Mouse (Mus musculus): ENCODE results near the gene Lmx1b. TPM values are rescaled to one million over a fixed set of nuclear protein-coding genes. Genes with fewer than 3 reads are reported as not detected.

The Lmx1b gene
- polyA plus RNA-seq, 1 experiment from 2014 or later: 0.85 TPM

GRCm38 (mm10) chr2:33631708-33632343 is 8.5 kb downstream of the Lmx1b start:
- Histone ChIP-seq H3K4me3 (peak overlapping the region; percentile 50), H3K4me1 (peaks cover 81% of the 10 kb centered on the region), H3K27me3 (replicated peaks; ENCODE audit: low read depth, poor library complexity, severe bottlenecking) (peaks cover 100% of the 10 kb centered on the region), H3K27ac (replicated peaks) (peak overlapping the region; percentile 59), H3K36me3 (replicated peaks) (no peaks in the 10 kb centered on the region), H3K9me3 (no peaks in the 10 kb centered on the region)
- WGBS: under 1% methylated on average over 31 of the region's 31 CpGs
- peak; percentile 75 for DNase-seq (ENCODE audit: low spot score)

DNA sequence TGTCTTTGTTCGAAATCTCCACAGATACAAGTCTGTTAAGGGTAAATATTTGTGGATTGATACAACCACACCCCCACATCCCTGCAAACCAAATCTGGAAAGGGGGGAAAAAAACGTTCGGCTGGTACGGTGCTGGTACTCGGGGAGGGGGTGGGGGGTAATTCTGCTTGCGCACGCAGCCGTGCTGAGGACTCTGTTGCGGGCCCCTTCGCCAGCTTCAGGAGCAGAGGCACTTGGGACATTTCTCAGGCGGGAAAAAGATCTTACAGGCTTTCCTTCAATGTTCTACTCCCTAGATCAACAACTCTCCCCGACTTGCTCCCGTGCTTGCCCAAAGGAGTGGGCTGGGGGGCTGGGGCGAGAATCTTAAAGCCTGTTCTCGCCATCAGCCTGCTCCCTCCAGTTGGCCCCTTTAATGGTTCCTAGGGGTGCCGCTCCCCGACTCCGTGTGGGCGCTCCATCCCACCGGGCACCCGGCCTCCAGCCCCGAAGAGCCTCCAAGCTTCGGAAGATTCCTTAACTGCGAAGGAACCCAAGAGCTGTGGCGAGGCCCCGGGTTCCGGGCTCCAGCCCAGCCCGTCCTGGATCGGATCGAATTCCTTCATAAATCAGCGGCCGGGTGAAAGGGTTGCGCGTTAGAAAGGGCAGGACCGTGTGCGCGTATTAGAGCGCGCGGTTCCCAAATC is 9.1 kb downstream of the Lmx1b start:
- Histone ChIP-seq H3K27ac (replicated peaks) (peak overlapping the region; percentile 59), H3K4me3 (peak overlapping the region; percentile 50), H3K36me3 (replicated peaks) (no peaks in the 10 kb centered on the region), H3K27me3 (replicated peaks; ENCODE audit: low read depth, poor library complexity, severe bottlenecking) (peaks cover 100% of the 10 kb centered on the region), H3K9me3 (no peaks in the 10 kb centered on the region), H3K4me1 (peaks cover 80% of the 10 kb centered on the region)
- under 1% methylated on average over 40 of the region's 40 CpGs for WGBS
- no peak for DNase-seq (ENCODE audit: low spot score)

DNA sequence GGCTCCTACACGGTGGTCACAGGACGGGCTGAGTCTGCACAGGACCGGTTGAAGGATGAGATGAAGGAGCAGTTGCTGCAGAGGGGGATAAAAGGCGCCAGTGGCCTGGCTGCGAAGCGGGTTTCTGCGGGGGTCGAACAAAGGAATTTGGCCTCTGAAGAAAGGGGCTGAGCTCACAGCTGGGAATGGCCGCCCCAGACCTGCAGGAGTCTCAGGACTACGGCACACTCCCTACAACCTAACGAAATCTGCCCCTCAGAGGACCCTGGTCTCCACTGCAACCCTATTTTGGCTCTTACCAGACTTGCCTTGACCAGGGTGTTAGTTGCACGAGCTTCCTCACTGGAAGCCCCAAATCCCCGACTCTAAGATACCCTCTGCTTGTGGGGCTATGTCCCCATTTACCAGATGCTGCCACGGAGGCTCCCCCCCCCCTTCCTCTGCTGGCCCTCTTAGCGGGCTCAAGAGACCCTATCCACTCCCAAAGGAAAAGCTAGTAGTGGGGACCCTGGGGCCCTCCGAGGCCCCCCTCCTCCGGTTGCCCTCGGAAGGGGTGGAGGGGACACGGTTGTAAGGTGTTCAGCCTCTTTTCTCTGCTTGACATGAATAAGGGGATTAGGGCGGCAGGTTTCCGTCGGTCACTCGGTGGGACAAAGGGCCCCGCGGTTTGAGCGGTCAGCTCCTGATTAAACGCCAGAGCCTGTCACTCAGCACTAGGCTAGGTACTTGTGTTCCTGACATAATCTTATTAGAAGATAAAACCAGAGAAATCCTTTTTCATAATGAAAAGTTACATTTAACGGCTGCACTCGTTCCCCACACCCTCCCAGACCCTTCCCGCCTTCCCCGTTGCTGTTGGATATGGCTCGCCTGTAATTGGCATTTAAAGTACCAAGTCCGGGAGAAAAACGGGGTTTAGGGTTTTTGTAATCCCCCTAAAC is 10.0 kb downstream of the Lmx1b start:
- peaks cover 100% of the 10 kb centered on the region for H3K27me3 ChIP-seq (replicated peaks; ENCODE audit: low read depth, poor library complexity, severe bottlenecking)
- peak overlapping the region; percentile 50 for H3K4me3 ChIP-seq
- peak overlapping the region; percentile 76 for H3K27ac ChIP-seq (replicated peaks)
- WGBS: 1% methylated on average over 34 of the region's 34 CpGs
- H3K4me1 ChIP-seq: peaks cover 83% of the 10 kb centered on the region
- no peaks in the 10 kb centered on the region for H3K9me3 ChIP-seq
- H3K36me3 ChIP-seq (replicated peaks): no peaks in the 10 kb centered on the region
- peak; percentile 67 for DNase-seq (ENCODE audit: low spot score)

DNA sequence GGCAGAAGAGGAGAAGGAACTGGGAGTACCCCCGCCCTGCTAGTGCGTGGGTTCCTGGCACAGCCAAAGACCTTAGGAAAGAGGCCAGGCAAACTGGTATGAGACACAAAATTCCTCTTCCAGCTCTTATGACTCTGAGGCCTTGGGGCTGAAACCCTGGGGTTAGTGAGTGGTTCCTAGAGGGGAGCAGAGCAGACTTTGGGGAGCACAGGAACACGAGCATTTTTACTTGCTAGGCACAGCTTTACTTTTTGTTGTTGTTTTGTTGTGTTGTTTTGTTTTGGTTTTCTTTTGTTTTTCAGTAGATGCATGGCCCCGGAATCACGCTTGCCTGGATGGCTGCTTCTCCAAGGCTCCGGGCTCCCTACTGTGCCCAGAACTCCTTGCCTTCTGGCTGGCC is 10.7 kb downstream of the Lmx1b start:
- DNase-seq (ENCODE audit: low spot score): peak; percentile 35
- peak overlapping the region; percentile 35; the same call in 1 of the 2 replicates for H3K4me3 ChIP-seq
- peak overlapping the region; percentile 76 for H3K27ac ChIP-seq (replicated peaks)
- H3K4me1 ChIP-seq: peaks cover 90% of the 10 kb centered on the region
- peaks cover 100% of the 10 kb centered on the region for H3K27me3 ChIP-seq (replicated peaks; ENCODE audit: low read depth, poor library complexity, severe bottlenecking)
- H3K9me3 ChIP-seq: no peaks in the 10 kb centered on the region
- H3K36me3 ChIP-seq (replicated peaks): no peaks in the 10 kb centered on the region
- WGBS: 5% methylated on average over 6 of the region's 6 CpGs

GRCm38 (mm10) chr2:33628791-33629190 is 11.5 kb downstream of the Lmx1b start:
- peaks cover 89% of the 10 kb centered on the region for H3K4me1 ChIP-seq
- WGBS: under 1% methylated on average over 16 of the region's 16 CpGs
- peak overlapping the region; percentile 55; the same call in 1 of the 2 replicates for H3K27ac ChIP-seq (replicated peaks)
- peak overlapping the region; percentile 35 for H3K4me3 ChIP-seq
- peak; percentile 77 for DNase-seq (ENCODE audit: low spot score)
- peaks cover 100% of the 10 kb centered on the region for H3K27me3 ChIP-seq (replicated peaks; ENCODE audit: low read depth, poor library complexity, severe bottlenecking)
- no peaks in the 10 kb centered on the region for H3K36me3 ChIP-seq (replicated peaks)
- no peaks in the 10 kb centered on the region for H3K9me3 ChIP-seq

GRCm38 (mm10) chr2:33627058-33627375 is 13.3 kb downstream of the Lmx1b start:
- no peak for DNase-seq (ENCODE audit: low spot score)
- Histone ChIP-seq H3K36me3 (replicated peaks) (no peaks in the 10 kb centered on the region), H3K27ac (replicated peaks) (no peak overlapping the region), H3K9me3 (no peaks in the 10 kb centered on the region), H3K4me1 (peaks cover 73% of the 10 kb centered on the region), H3K27me3 (replicated peaks; ENCODE audit: low read depth, poor library complexity, severe bottlenecking) (peaks cover 100% of the 10 kb centered on the region), H3K4me3 (no peak overlapping the region)
- 20% methylated on average over 10 of the region's 10 CpGs for WGBS

- H3K4me1 ChIP-seq: peaks cover 67% of the 10 kb centered on the region
- WGBS: 34% methylated on average over 16 of the region's 16 CpGs
Measured at GRCm38 (mm10) chr2:33626262-33627057, 13.9 kb downstream of the Lmx1b start.

GRCm38 (mm10) chr2:33617670-33618069 is 22.6 kb downstream of the Lmx1b start:
- H3K27ac ChIP-seq (replicated peaks): no peak overlapping the region
- H3K4me1 ChIP-seq: peaks cover 67% of the 10 kb centered on the region
- H3K9me3 ChIP-seq: no peaks in the 10 kb centered on the region
- no peak overlapping the region for H3K4me3 ChIP-seq
- no peak for DNase-seq (ENCODE audit: low spot score)
- H3K36me3 ChIP-seq (replicated peaks): no peaks in the 10 kb centered on the region
- 81% methylated on average over 9 of the region's 9 CpGs for WGBS
- H3K27me3 ChIP-seq (replicated peaks; ENCODE audit: low read depth, poor library complexity, severe bottlenecking): peaks cover 100% of the 10 kb centered on the region

More at GRCm38 (mm10) chr2:33626262-33627057, 13.9 kb downstream of the Lmx1b start:
- Histone ChIP-seq H3K4me3 (no peak overlapping the region), H3K27me3 (replicated peaks; ENCODE audit: low read depth, poor library complexity, severe bottlenecking) (peaks cover 100% of the 10 kb centered on the region), H3K36me3 (replicated peaks) (no peaks in the 10 kb centered on the region), H3K9me3 (no peaks in the 10 kb centered on the region), H3K27ac (replicated peaks) (no peak overlapping the region)
- DNase-seq (ENCODE audit: low spot score): peak; percentile 56

GRCm38 (mm10) chr2:33616411-33616843 is 23.9 kb downstream of the Lmx1b start:
- Histone ChIP-seq H3K27me3 (replicated peaks; ENCODE audit: low read depth, poor library complexity, severe bottlenecking) (peaks cover 100% of the 10 kb centered on the region), H3K4me1 (peaks cover 79% of the 10 kb centered on the region), H3K36me3 (replicated peaks) (no peaks in the 10 kb centered on the region), H3K4me3 (peak overlapping the region; percentile 55), H3K9me3 (no peaks in the 10 kb centered on the region), H3K27ac (replicated peaks) (no peak overlapping the region)
- DNase-seq (ENCODE audit: low spot score): peak; percentile 51
- 1% methylated on average over 30 of the region's 30 CpGs for WGBS

- Histone ChIP-seq H3K36me3 (replicated peaks) (no peaks in the 10 kb centered on the region), H3K27me3 (replicated peaks; ENCODE audit: low read depth, poor library complexity, severe bottlenecking) (peaks cover 100% of the 10 kb centered on the region), H3K4me1 (peaks cover 82% of the 10 kb centered on the region), H3K27ac (replicated peaks) (no peak overlapping the region), H3K9me3 (no peaks in the 10 kb centered on the region), H3K4me3 (peak overlapping the region; percentile 55)
- WGBS: 2% methylated on average over 17 of the region's 17 CpGs
- DNase-seq (ENCODE audit: low spot score): peak; percentile 52
Measured at GRCm38 (mm10) chr2:33615843-33616344, 24.4 kb downstream of the Lmx1b start.

DNA sequence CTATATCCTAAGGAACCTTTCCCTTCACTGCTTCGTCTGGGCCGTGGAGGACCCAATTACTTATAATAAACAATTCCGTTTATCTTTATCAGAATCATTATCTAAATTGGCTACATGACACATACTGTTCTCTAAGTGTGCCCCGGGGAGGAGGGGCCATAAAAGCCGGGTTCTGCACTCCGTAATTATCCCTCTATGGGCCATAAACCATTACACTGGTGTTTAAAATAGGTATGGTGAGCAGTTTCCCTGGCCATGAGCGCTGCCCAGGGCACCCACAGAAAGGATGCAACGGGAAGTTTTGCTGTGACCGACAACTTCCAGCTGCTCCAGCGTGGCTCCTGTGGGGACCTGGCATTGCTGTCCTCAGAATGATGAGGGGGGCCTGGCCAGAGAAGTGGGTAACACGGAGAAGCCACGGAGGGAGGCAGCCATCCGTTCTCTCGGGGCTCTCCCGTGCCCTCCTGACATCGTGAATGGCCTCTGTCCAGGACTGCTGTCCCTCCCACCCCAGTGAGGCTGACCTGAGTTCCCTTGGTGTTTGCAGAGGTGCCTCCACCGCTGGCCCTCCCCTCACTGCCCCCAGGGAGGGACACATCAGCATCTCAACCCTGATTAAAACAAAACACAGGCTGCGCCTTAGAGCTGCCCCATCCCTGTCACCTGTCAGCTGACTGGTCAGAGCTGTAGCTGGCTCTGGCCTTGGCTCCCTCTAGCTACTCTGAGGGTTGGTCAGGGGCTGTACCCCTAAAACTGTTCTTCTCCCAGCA is 34.6 kb downstream of the Lmx1b start:
- Histone ChIP-seq H3K4me1 (peaks cover 68% of the 10 kb centered on the region), H3K9me3 (no peaks in the 10 kb centered on the region), H3K27me3 (replicated peaks; ENCODE audit: low read depth, poor library complexity, severe bottlenecking) (peaks cover 98% of the 10 kb centered on the region), H3K27ac (replicated peaks) (no peak overlapping the region), H3K4me3 (no peak overlapping the region), H3K36me3 (replicated peaks) (no peaks in the 10 kb centered on the region)
- 4% methylated on average over 18 of the region's 18 CpGs for WGBS
- no peak for DNase-seq (ENCODE audit: low spot score)

All from embryonic facial prominence, embryonic 10.5 days (tissue).